34 mouse cellular contexts compared by ENCODE assay signal in the genomic region with DNA sequence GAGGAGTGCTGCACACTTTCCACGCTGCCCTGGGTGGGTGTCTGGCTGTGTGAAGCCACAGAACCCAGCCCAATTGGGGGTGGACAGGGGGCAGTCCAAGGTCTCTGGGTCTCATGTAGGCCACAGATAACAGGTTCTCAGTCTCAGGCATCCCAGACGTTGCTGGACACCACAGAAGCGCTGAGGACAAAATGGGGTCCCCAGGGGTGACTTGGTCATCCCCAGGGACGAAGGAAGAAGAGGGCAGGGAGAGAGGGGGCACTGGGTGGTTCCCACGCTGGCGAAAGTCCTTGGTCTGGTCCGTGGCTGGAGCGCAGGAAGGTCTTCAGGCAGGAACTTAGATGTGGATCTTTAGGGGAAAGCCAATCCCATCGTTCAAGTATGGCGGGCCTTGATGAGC. TPM values are rescaled to one million over a fixed set of nuclear protein-coding genes. Genes with fewer than 3 reads are reported as not detected.
"Had no signal": no experiment of that assay in that cellular context is flagged by ENCODE, and none has a peak within 500 bp of the region (broad histone marks: within the 10 kb centered on the region; RNA-seq: fewer than 3 reads in every experiment).

No protein-coding gene starts in this region.

- H3K9ac ChIP-seq: heart, embryonic 12.5 days; heart, embryonic 13.5 days; heart, embryonic 15.5 days; hindbrain, embryonic 12.5 days; hindbrain, embryonic 13.5 days; hindbrain, embryonic 14.5 days; hindbrain, embryonic 15.5 days; intestine, embryonic 15.5 days; kidney, embryonic 15.5 days had no signal

- ATAC-seq: hindbrain, embryonic 16.5 days; hindbrain, postnatal 0 days; inflammation-experienced regulatory T-cells, adult 6 months; intestine, embryonic 15.5 days; intestine, embryonic 16.5 days; intestine, postnatal 0 days had no signal

- H3K4me2 ChIP-seq: heart, embryonic 11.5 days; heart, embryonic 12.5 days; heart, embryonic 13.5 days; heart, embryonic 15.5 days; hindbrain, embryonic 12.5 days; hindbrain, embryonic 13.5 days; hindbrain, embryonic 14.5 days; hindbrain, embryonic 15.5 days; intestine, embryonic 15.5 days; kidney, embryonic 15.5 days had no signal

- H3K9me3 ChIP-seq: heart, embryonic 12.5 days; heart, embryonic 13.5 days; heart, embryonic 15.5 days; hindbrain, embryonic 10.5 days; hindbrain, embryonic 12.5 days; hindbrain, embryonic 13.5 days; hindbrain, embryonic 15.5 days; intestine, embryonic 15.5 days; kidney, embryonic 15.5 days had no signal

- H3K27ac ChIP-seq: heart, embryonic 13.5 days; heart, embryonic 15.5 days; hindbrain, embryonic 10.5 days; hindbrain, embryonic 12.5 days; hindbrain, embryonic 13.5 days; hindbrain, embryonic 14.5 days; hindbrain, embryonic 15.5 days; hindbrain, postnatal 0 days; intestine, embryonic 15.5 days; kidney, embryonic 15.5 days; kidney, postnatal 0 days; layer of hippocampus, adult 2 months; left cerebral cortex, adult 2 months had no signal

- H3K4me3 ChIP-seq: heart, embryonic 12.5 days; heart, embryonic 13.5 days; heart, embryonic 15.5 days; hindbrain, embryonic 10.5 days; hindbrain, embryonic 12.5 days; hindbrain, embryonic 13.5 days; hindbrain, embryonic 15.5 days; intestine, embryonic 15.5 days; kidney, embryonic 15.5 days; layer of hippocampus, adult 2 months; left cerebral cortex, adult 2 months had no signal

- H3K27me3 ChIP-seq: intestine, embryonic 15.5 days had no signal

- H3K36me3 ChIP-seq: heart, embryonic 12.5 days; heart, embryonic 13.5 days; heart, embryonic 15.5 days; hindbrain, embryonic 10.5 days; hindbrain, embryonic 12.5 days; hindbrain, embryonic 13.5 days; hindbrain, embryonic 15.5 days; intestine, embryonic 15.5 days; kidney, embryonic 15.5 days had no signal

- DNase-seq: heart, postnatal 10 days; heart, postnatal 36 days; kidney, adult 11 months; kidney, adult 18-20 months; kidney, adult 2 months; kidney, adult 8-10 months; kidney, adult 9 months; kidney, postnatal 10 days; kidney, postnatal 14 days; kidney, postnatal 36 days; kidney, postnatal 4 days; layer of hippocampus, adult 9-11 months; layer of hippocampus, postnatal 36 days had no signal

- H3K4me1 ChIP-seq: heart, embryonic 13.5 days; heart, embryonic 15.5 days; hindbrain, embryonic 10.5 days; hindbrain, embryonic 12.5 days; hindbrain, embryonic 13.5 days; hindbrain, embryonic 15.5 days; intestine, embryonic 15.5 days had no signal

RNA-seq across cellular contexts. Expression of gene Tfap2a, which starts 13.7 kb away (rescaled TPM):
- total RNA-seq: hematopoietic stem cell, adult 5-6 weeks had no signal
- polyA plus RNA-seq: heart, postnatal 0 days; inflammation-experienced regulatory T-cells, adult 6 months had no signal
